Mouse (Mus musculus): ENCODE data around the gene 4933403O08Rik.

GRCm38 (mm10) chrX:112273550-112273949 is 34.7 kb downstream of the 4933403O08Rik start:
- TF ChIP-seq CTCF (IDR thresholded peaks at IDR 0.05; ENCODE audit: low read depth) (no peak), EP300 (IDR thresholded peaks at IDR 0.05; ENCODE audit: low read depth) (no peak)
